ENCODE assay signal across 7 mouse cellular contexts in the genomic region with DNA sequence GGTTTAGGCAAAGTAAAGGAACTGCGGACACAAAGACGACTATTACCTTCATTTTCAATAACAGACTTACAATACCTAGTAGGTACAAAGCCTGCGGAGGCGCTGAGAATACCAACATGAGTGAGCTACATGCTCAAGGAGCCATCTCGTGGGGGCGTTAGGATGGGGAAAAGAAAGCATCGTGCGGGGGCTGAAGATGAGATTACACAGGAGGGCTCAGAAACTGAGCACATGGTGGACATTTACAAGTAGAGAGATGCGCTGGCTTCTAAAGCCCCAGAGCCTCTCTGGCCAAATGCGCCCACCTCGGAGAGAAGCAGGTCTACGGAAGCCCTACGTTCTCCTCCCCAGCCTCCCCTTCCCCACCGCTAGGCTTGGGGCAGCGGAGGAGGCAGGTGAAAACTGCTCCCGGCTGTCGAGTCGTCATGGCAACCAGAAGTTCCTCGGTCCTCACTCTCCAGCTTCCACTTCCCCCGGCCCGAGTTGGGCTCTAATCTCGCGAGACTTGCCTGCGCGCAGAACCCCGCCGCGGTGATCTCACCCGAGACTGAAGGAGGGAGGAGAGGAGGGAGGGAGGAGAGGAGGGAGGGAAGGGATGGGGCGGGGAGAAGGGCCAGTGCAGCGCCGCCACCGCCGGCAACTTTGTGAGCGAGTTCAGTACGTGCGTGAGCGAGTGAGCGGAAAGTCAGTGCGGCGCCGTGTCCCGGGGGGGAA. TPM values are rescaled to one million over a fixed set of nuclear protein-coding genes. Genes with fewer than 3 reads are reported as not detected.
A peak's percentile ranks its signal among the peaks of the same experiment; 100 is the strongest.
DNase-seq lines count a peak whose midpoint lies in the region; ATAC-seq and TF ChIP-seq lines count a peak whose summit lies in the region.

A gene (plus strand): TSS at position 501 of the 714 bp plus-strand sequence.

- intact Hi-C loops in left cerebral cortex, postnatal 4 days (cut with DNase I), result no loop called here

- peak; percentile 95 for DNase-seq in adrenal gland, adult 8-10 months
- peak; percentile 97 for DNase-seq in embryo, embryonic 9.5 days (ENCODE audit: extremely low spot score)
- no peak for DNase-seq in gonadal fat pad, adult 2 months (ENCODE audit: low read depth)
- peak; percentile 97 for DNase-seq in left cerebral cortex, postnatal 4 days

- peak within 1 kb of the TSS; percentile 90 for H3K27ac ChIP-seq in intestine, postnatal 0 days (ENCODE audit: low read depth, low read length)
- H3K27ac ChIP-seq in midbrain, embryonic 12.5 days (replicated peaks), result peak within 1 kb of the TSS; percentile 96
- peak within 1 kb of the TSS; percentile 48 for H3K27ac ChIP-seq in small intestine, adult 2 months (ENCODE audit: insufficient read depth, low read depth, low read length)

- H3K4me2 ChIP-seq in intestine, postnatal 0 days (replicated peaks; ENCODE audit: low read depth), result peak within 1 kb of the TSS; percentile 97
- peak within 1 kb of the TSS; percentile 87 for H3K4me2 ChIP-seq in midbrain, embryonic 12.5 days (replicated peaks)

- peak; percentile 85 for ATAC-seq in intestine, postnatal 0 days
- peak; percentile 89 for ATAC-seq in midbrain, embryonic 12.5 days (ENCODE audit: low FRiP score, low read depth)

- WGBS in intestine, postnatal 0 days, result 1% methylated on average over 31 of the region's 43 CpGs
- WGBS in midbrain, embryonic 12.5 days, result under 1% methylated on average over 29 of the region's 43 CpGs
- under 1% methylated on average over 40 of the region's 43 CpGs for WGBS in small intestine, adult 2 months

- TF ChIP-seq POLR2A in small intestine, adult 2 months (IDR thresholded peaks at IDR 0.05; ENCODE audit: low read depth, low read length), result peak; percentile 93

- H3K9me3 ChIP-seq in intestine, postnatal 0 days (ENCODE audit: control insufficient read depth), result no peaks in the 10 kb centered on the region
- H3K9me3 ChIP-seq in midbrain, embryonic 12.5 days, result no peaks in the 10 kb centered on the region

- no peaks in the 10 kb centered on the region for H3K36me3 ChIP-seq in intestine, postnatal 0 days (ENCODE audit: control insufficient read depth, insufficient read depth)
- no peaks in the 10 kb centered on the region for H3K36me3 ChIP-seq in midbrain, embryonic 12.5 days
- no peaks in the 10 kb centered on the region for H3K36me3 ChIP-seq in small intestine, adult 2 months (ENCODE audit: control insufficient read depth, insufficient read depth, low read length)

- H3K4me1 ChIP-seq in intestine, postnatal 0 days (replicated peaks; ENCODE audit: control insufficient read depth, insufficient read depth, low read length), result peaks cover 4% of the 10 kb centered on the region; the same call in 1 of the 2 replicates
- H3K4me1 ChIP-seq in midbrain, embryonic 12.5 days, result peaks cover 42% of the 10 kb centered on the region
- peaks cover 13% of the 10 kb centered on the region; the same call in 1 of the 2 replicates for H3K4me1 ChIP-seq in small intestine, adult 2 months (ENCODE audit: control insufficient read depth, insufficient read depth, insufficient read length, low read length)

- H3K27me3 ChIP-seq in intestine, postnatal 0 days (replicated peaks; ENCODE audit: control insufficient read depth, insufficient read depth, low read length), result no peaks in the 10 kb centered on the region
- peaks cover 7% of the 10 kb centered on the region; the same call in 1 of the 2 replicates for H3K27me3 ChIP-seq in midbrain, embryonic 12.5 days
- H3K27me3 ChIP-seq in small intestine, adult 2 months (ENCODE audit: control insufficient read depth, insufficient read depth, low read length), result no peaks in the 10 kb centered on the region

- peak within 1 kb of the TSS; percentile 90 for H3K4me3 ChIP-seq in intestine, postnatal 0 days (ENCODE audit: low read depth, low read length)
- peak within 1 kb of the TSS; percentile 91 for H3K4me3 ChIP-seq in midbrain, embryonic 12.5 days
- H3K4me3 ChIP-seq in small intestine, adult 2 months (ENCODE audit: low read depth, low read length), result peak within 1 kb of the TSS; percentile 68

- peak within 1 kb of the TSS; percentile 88 for H3K9ac ChIP-seq in intestine, postnatal 0 days (ENCODE audit: low read depth, low read length)
- H3K9ac ChIP-seq in midbrain, embryonic 12.5 days (replicated peaks), result peak within 1 kb of the TSS; percentile 94

- TF ChIP-seq CTCF in intestine, postnatal 0 days (IDR thresholded peaks at IDR 0.05; ENCODE audit: low read depth), result peak; percentile 30; the same call in 1 of the 2 replicates
- TF ChIP-seq CTCF in small intestine, adult 2 months (IDR thresholded peaks at IDR 0.05; ENCODE audit: extremely low read depth, insufficient read length, insufficient replicate concordance, low read depth, low read length), result no peak

RNA-seq across cellular contexts. Expression of the gene that starts here (rescaled TPM):
- 10 to 100 TPM; 26.6 to 37.3 (median 33.6) TPM for total RNA-seq in adrenal gland, adult 8-10 months (2022)
- 26.6 and 26.8 TPM in 2 replicates for polyA plus RNA-seq in gonadal fat pad, adult 2 months (2012; rRNA removed)
- polyA plus RNA-seq in intestine, postnatal 0 days (2015; fragmentation: Nextera tagmentation; extraction: Ambion mirVana), result 10.2 and 12.6 TPM in 2 replicates
- total RNA-seq in left cerebral cortex, postnatal 4 days (2021), result 10 to 100 TPM; 76.5 to 80.0 TPM
- 25.3 and 28.6 TPM in 2 replicates for polyA plus RNA-seq in midbrain, embryonic 12.5 days (2016; fragmentation: Nextera tagmentation; extraction: Ambion mirVana)
- 7.0 and 13.4 TPM in 2 replicates for polyA plus RNA-seq in small intestine, adult 2 months (2012; rRNA removed)
